Mouse (Mus musculus): ENCODE results near the gene Chrna10. TPM values are rescaled to one million over a fixed set of nuclear protein-coding genes. Genes with fewer than 3 reads are reported as not detected.

Chrna10 gene
- polyA plus RNA-seq, 1 experiment from 2014 or later, result 0.24 TPM

DNA sequence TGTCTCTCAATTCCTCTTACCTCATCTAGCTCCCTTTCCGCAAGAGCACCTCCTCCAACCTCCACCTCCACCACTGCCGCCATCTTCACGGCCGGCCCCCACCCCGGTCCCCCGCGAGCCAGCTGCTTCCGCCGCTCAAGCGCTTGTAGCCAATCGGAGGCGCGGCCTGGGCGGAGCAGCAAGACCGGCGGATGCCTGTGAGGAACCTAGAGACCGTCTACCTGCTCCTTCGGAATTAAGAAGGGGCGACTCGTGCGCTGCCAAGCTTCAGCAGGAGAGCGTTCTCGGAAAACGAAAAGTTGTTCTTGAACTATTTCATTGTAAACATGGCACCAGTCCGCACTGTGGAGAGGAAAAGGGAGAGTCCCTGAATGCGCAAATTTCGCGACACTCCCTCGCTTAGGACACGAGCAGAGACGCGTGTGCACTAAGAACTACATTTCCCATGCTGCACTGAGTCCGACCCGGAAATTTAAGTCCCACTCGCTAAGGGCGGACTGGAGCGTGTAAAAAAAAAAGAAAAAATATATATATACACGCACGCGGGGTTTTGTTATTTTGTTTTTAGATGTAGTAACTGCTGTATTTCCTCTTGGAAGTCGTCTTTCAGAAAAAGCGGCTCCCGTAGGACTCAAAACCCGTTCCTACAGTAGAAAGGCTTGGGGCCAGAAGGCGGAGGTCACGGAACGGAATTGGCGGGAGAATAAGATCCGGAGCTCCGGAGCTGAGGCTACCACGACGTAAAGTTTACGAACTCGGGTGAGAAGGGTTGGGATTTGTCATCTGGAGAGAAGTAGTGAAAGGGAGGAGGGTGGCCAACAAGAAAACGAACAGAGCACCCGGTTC is 51.4 kb downstream of the Chrna10 start, which contains the start of the genes Rnf121, Xndc1 and Xntrpc:
TSS of gene Rnf121 (minus strand) at position 424 of the 846 bp plus-strand sequence.
TSS of gene Xndc1 (plus strand) at position 466 of the 846 bp plus-strand sequence.
TSS of gene Xntrpc (plus strand) at position 668 of the 846 bp plus-strand sequence.
- peaks cover 3% of the 10 kb centered on the region; the same call in 1 of the 2 replicates for H3K36me3 ChIP-seq (ENCODE audit: control insufficient read depth, insufficient read depth)
- peak within 1 kb of the TSS; percentile 86 for H3K27ac ChIP-seq (ENCODE audit: low read length)
- H3K9ac ChIP-seq (ENCODE audit: low read length), result peak within 1 kb of the TSS; percentile 72
- peak within 1 kb of the TSS; percentile 64 for H3K4me3 ChIP-seq (ENCODE audit: low read length)
- no peaks in the 10 kb centered on the region for H3K9me3 ChIP-seq (replicated peaks; ENCODE audit: control insufficient read depth, low read length)
- ATAC-seq (replicated peaks; ENCODE audit: extremely low read depth, insufficient read depth, low FRiP score), result peak; percentile 99
- H3K27me3 ChIP-seq (ENCODE audit: control insufficient read depth, insufficient read depth, low read length), result no peaks in the 10 kb centered on the region
- H3K4me2 ChIP-seq (ENCODE audit: low read depth, low read length), result peak within 1 kb of the TSS; percentile 75
- H3K4me1 ChIP-seq (ENCODE audit: control insufficient read depth, insufficient read depth, low read length), result peaks cover 12% of the 10 kb centered on the region
- under 1% methylated on average over 56 of the region's 56 CpGs for WGBS

DNA sequence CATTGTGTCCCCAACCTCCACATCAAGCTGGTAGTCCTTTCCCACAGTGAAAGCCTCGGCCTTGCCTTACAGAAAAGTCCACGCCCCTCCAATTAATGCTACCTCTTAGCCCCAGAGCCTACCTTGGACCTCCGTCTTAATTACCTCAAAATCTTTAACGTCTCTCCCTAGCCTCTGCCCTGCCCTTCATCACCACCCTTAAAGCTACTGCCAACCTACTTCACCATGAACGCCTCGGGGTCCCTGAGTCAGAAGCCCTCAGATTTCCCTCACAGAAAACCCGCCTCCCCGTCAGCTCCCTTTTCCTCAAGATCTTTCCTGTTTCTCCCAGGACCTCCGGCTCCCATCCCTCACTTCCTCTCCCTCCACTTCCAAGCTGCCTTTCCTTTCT is 52.0 kb downstream of the Chrna10 start:
- H3K4me1 ChIP-seq (ENCODE audit: control insufficient read depth, insufficient read depth, low read length), result peaks cover 12% of the 10 kb centered on the region
- no peaks in the 10 kb centered on the region for H3K9me3 ChIP-seq (replicated peaks; ENCODE audit: control insufficient read depth, low read length)
- 0% methylated on average over 9 of the region's 9 CpGs for WGBS
- H3K36me3 ChIP-seq (ENCODE audit: control insufficient read depth, insufficient read depth), result peaks cover 3% of the 10 kb centered on the region; the same call in 1 of the 2 replicates
- peak overlapping the region; percentile 75 for H3K4me2 ChIP-seq (ENCODE audit: low read depth, low read length)
- H3K4me3 ChIP-seq (ENCODE audit: low read length), result peak overlapping the region; percentile 64
- H3K27ac ChIP-seq (ENCODE audit: low read length), result peak overlapping the region; percentile 86
- peak overlapping the region; percentile 72 for H3K9ac ChIP-seq (ENCODE audit: low read length)
- no peaks in the 10 kb centered on the region for H3K27me3 ChIP-seq (ENCODE audit: control insufficient read depth, insufficient read depth, low read length)
- ATAC-seq (replicated peaks; ENCODE audit: extremely low read depth, insufficient read depth, low FRiP score), result peak; percentile 3; the same call in 1 of the 2 replicates

DNA sequence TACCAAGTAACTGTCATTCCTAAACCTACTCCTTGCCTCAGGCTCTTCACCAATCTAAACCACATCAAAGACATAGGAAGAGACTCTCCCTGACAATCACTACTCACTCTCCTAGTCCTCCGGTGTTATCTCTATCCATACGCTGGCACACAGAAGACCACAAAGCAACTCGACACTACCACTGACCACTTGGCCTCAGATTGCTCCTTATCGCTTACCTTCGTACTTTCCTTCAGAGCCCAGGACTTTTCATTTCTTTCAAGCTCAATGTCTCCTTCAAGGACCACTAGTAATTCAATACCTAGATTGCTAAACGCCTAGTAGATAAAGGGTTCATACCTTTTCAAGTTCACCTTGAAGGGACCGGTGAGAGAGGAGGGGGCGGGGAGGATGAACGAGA is 52.7 kb downstream of the Chrna10 start:
- peaks cover 12% of the 10 kb centered on the region for H3K4me1 ChIP-seq (ENCODE audit: control insufficient read depth, insufficient read depth, low read length)
- peak overlapping the region; percentile 64 for H3K4me3 ChIP-seq (ENCODE audit: low read length)
- no peaks in the 10 kb centered on the region for H3K27me3 ChIP-seq (ENCODE audit: control insufficient read depth, insufficient read depth, low read length)
- H3K9me3 ChIP-seq (replicated peaks; ENCODE audit: control insufficient read depth, low read length), result no peaks in the 10 kb centered on the region
- 47% methylated on average over 9 of the region's 9 CpGs for WGBS
- H3K4me2 ChIP-seq (ENCODE audit: low read depth, low read length), result peak overlapping the region; percentile 75
- peak overlapping the region; percentile 72; the same call in 1 of the 2 replicates for H3K9ac ChIP-seq (ENCODE audit: low read length)
- ATAC-seq (replicated peaks; ENCODE audit: extremely low read depth, insufficient read depth, low FRiP score), result no peak
- peaks cover 5% of the 10 kb centered on the region; the same call in 1 of the 2 replicates for H3K36me3 ChIP-seq (ENCODE audit: control insufficient read depth, insufficient read depth)
- H3K27ac ChIP-seq (ENCODE audit: low read length), result no peak overlapping the region

DNA sequence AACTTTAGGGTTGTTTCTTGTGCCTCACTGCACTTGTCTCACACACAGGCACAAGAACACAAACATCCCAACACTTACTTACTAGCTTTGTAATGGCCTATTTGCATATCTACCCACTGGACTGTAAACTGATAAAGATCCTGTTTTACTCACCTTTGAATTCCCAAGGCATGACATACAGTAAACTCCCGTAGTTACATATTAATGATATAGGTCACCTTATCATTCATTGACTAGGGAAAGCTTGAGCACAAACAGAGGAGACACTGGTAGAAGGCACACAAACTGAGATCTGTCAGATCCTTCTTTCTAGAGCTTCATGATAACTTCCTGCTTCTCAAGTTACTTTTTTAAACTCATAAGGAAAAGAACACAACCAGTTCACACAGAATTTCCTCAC is 54.4 kb downstream of the Chrna10 start:
- ATAC-seq (replicated peaks; ENCODE audit: extremely low read depth, insufficient read depth, low FRiP score), result no peak
- Histone ChIP-seq H3K4me3 (ENCODE audit: low read length) (no peak overlapping the region), H3K4me2 (ENCODE audit: low read depth, low read length) (no peak overlapping the region), H3K9ac (ENCODE audit: low read length) (no peak overlapping the region), H3K27ac (ENCODE audit: low read length) (no peak overlapping the region), H3K4me1 (ENCODE audit: control insufficient read depth, insufficient read depth, low read length) (peaks cover 12% of the 10 kb centered on the region), H3K36me3 (ENCODE audit: control insufficient read depth, insufficient read depth) (peaks cover 2% of the 10 kb centered on the region; the same call in 1 of the 2 replicates), H3K9me3 (replicated peaks; ENCODE audit: control insufficient read depth, low read length) (no peaks in the 10 kb centered on the region), H3K27me3 (ENCODE audit: control insufficient read depth, insufficient read depth, low read length) (no peaks in the 10 kb centered on the region)
- WGBS, result 72% methylated on average over 1 of the region's 1 CpGs

DNA sequence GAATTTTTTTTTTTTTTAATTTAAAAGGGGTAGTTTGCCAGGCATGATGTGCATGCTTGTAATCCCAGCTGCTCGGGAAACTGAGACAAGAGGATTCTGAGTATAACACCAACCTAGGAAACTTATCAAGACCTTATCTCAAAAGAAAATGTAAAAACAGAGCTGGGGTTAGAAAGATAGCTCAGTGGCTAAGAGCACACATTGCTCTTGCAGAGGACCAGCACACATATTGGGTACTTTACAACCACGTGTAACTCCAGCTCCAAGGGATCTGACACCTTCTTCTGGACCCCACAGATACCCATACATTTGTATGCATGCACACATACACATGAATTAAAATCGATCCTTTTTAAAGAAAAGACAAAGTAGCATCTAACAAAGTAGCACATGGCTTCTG is 55.3 kb downstream of the Chrna10 start:
- ATAC-seq (replicated peaks; ENCODE audit: extremely low read depth, insufficient read depth, low FRiP score), result no peak
- 73% methylated on average over 3 of the region's 3 CpGs for WGBS
- H3K9ac ChIP-seq (ENCODE audit: low read length), result no peak overlapping the region
- no peaks in the 10 kb centered on the region for H3K9me3 ChIP-seq (replicated peaks; ENCODE audit: control insufficient read depth, low read length)
- H3K4me1 ChIP-seq (ENCODE audit: control insufficient read depth, insufficient read depth, low read length), result peaks cover 10% of the 10 kb centered on the region
- H3K27ac ChIP-seq (ENCODE audit: low read length), result no peak overlapping the region
- H3K4me2 ChIP-seq (ENCODE audit: low read depth, low read length), result no peak overlapping the region
- no peak overlapping the region for H3K4me3 ChIP-seq (ENCODE audit: low read length)
- H3K27me3 ChIP-seq (ENCODE audit: control insufficient read depth, insufficient read depth, low read length), result no peaks in the 10 kb centered on the region
- H3K36me3 ChIP-seq (ENCODE audit: control insufficient read depth, insufficient read depth), result peaks cover 2% of the 10 kb centered on the region; the same call in 1 of the 2 replicates

Other genes with a start within 250 kb of the Chrna10 start
- 4.0 and 4.7 TPM in 2 replicates for gene Folr1, start 246.0 kb downstream of the Chrna10 start, polyA plus RNA-seq (2015; fragmentation: Nextera tagmentation; extraction: Ambion mirVana)
- 147 and 151 TPM in 2 replicates for gene Lamtor1, start 210.9 kb downstream of the Chrna10 start, polyA plus RNA-seq (2015; fragmentation: Nextera tagmentation; extraction: Ambion mirVana)
- 0.14 TPM in 1 of 2 replicates, not detected in the other for gene Tomt, start 210.5 kb downstream of the Chrna10 start, polyA plus RNA-seq (2015; fragmentation: Nextera tagmentation; extraction: Ambion mirVana)
- 5.9 and 7.0 TPM in 2 replicates for gene Lrrc51, start 182.9 kb downstream of the Chrna10 start, polyA plus RNA-seq (2015; fragmentation: Nextera tagmentation; extraction: Ambion mirVana)
- 41.0 and 46.5 TPM in 2 replicates for gene Numa1, start 182.7 kb downstream of the Chrna10 start, polyA plus RNA-seq (2015; fragmentation: Nextera tagmentation; extraction: Ambion mirVana)
- gene Il18bp, start 98.1 kb downstream of the Chrna10 start, polyA plus RNA-seq (2015; fragmentation: Nextera tagmentation; extraction: Ambion mirVana), result 1.9 and 3.2 TPM in 2 replicates
- 16.5 and 17.3 TPM in 2 replicates for gene Rnf121, start 51.4 kb downstream of the Chrna10 start, polyA plus RNA-seq (2015; fragmentation: Nextera tagmentation; extraction: Ambion mirVana)
- gene Xndc1, start 51.3 kb downstream of the Chrna10 start, polyA plus RNA-seq (2015; fragmentation: Nextera tagmentation; extraction: Ambion mirVana), result 19.6 and 21.6 TPM in 2 replicates
- 0.80 and 0.95 TPM in 2 replicates for gene Xntrpc, start 51.1 kb downstream of the Chrna10 start, polyA plus RNA-seq (2015; fragmentation: Nextera tagmentation; extraction: Ambion mirVana)
- gene Trpc2, start 33.7 kb downstream of the Chrna10 start, polyA plus RNA-seq (2015; fragmentation: Nextera tagmentation; extraction: Ambion mirVana), result 0.12 and 0.17 TPM in 2 replicates
- 3.1 and 5.0 TPM in 2 replicates for gene Art1, start 15.1 kb downstream of the Chrna10 start, polyA plus RNA-seq (2015; fragmentation: Nextera tagmentation; extraction: Ambion mirVana)
- gene Art5, start 7.3 kb downstream of the Chrna10 start, polyA plus RNA-seq (2015; fragmentation: Nextera tagmentation; extraction: Ambion mirVana), result 1.4 and 1.9 TPM in 2 replicates
- gene Nup98, start 93.3 kb upstream of the Chrna10 start, polyA plus RNA-seq (2015; fragmentation: Nextera tagmentation; extraction: Ambion mirVana), result 20.7 and 20.8 TPM in 2 replicates
- gene Pgap2, start 93.4 kb upstream of the Chrna10 start, polyA plus RNA-seq (2015; fragmentation: Nextera tagmentation; extraction: Ambion mirVana), result 56.4 and 61.6 TPM in 2 replicates
- gene Rhog, start 139.2 kb upstream of the Chrna10 start, polyA plus RNA-seq (2015; fragmentation: Nextera tagmentation; extraction: Ambion mirVana), result 54.1 and 59.6 TPM in 2 replicates
- gene Stim1, start 151.0 kb upstream of the Chrna10 start, polyA plus RNA-seq (2015; fragmentation: Nextera tagmentation; extraction: Ambion mirVana), result 16.2 and 18.5 TPM in 2 replicates